Mouse (Mus musculus) bone marrow, adult 2 months (tissue): ENCODE measurements around the gene Dnajb14.

ENCODE experiments used
- CTCF ChIP-seq: fragments of 200-500 bp; IDR thresholded peaks from 2 replicates; pipeline ENCODE4 v1.5.1; 2011; ENCODE audit warnings: low read length, control low read depth; ENCODE audit not compliant: control insufficient read depth, insufficient read depth
- POLR2A ChIP-seq: fragments of 200-500 bp; IDR thresholded peaks from 2 replicates; pipeline ENCODE4 v1.6.1; 2011; ENCODE audit warnings: low read depth, mild to moderate bottlenecking, control low read depth, low read length, borderline replicate concordance; ENCODE audit not compliant: control insufficient read depth

DNA sequence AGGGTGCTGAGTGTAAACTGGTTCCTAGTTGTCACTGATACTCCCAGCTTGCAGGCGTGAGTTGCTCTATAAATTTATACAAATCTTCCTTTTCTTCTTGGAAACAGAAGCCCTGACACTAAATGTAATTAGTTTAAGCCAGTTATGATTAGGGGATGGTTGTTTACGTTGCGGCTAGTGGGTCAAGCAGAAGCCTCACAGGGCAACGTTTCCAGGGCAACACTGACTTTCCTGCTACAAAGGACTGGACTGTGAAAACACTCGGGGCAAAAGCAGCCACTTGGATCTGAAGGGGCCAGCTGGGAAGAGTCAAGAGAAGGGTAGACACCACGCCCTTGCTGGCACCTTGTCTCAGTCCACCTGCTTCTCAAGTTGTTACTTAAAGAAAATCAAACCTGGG, 69.1 kb downstream of the Dnajb14 start:
- TF ChIP-seq CTCF: no peak
- TF ChIP-seq POLR2A: no peak
